Mouse (Mus musculus) heart, embryonic 15.5 days (tissue): ENCODE measurements around the gene Masp1. TPM values are rescaled to one million over a fixed set of nuclear protein-coding genes. Genes with fewer than 3 reads are reported as not detected.
A peak's percentile ranks its signal among the peaks of the same experiment; 100 is the strongest.

Experiments used
- ATAC-seq: fragments of 200-750 bp; cut with Nextera tagmentation; replicated peaks from 2 replicates; pipeline ENCODE4 v1.8.0; 2017; ENCODE audit warnings: low read depth, moderate TSS enrichment; ENCODE audit not compliant: insufficient number of reproducible peaks, insufficient read depth, low FRiP score
- H3K27ac ChIP-seq: fragments of 300-500 bp; sonication (generic); 2 replicates; pipeline ENCODE4 v1.5.1; 2015; ENCODE audit warnings: mild to moderate bottlenecking, inconsistent platforms
- H3K27me3 ChIP-seq: fragments of 300-500 bp; sonication (generic); 2 replicates; pipeline ENCODE4 v1.6.1; 2015; ENCODE audit warnings: inconsistent platforms
- H3K36me3 ChIP-seq: fragments of 300-500 bp; sonication (generic); 2 replicates; pipeline ENCODE4 v1.6.1; 2015; ENCODE audit warnings: mild to moderate bottlenecking, inconsistent platforms
- H3K4me1 ChIP-seq: fragments of 300-500 bp; sonication (generic); replicated peaks from 2 replicates; pipeline ENCODE4 v1.6.1; 2015; ENCODE audit warnings: inconsistent platforms
- H3K4me2 ChIP-seq: fragments of 300-500 bp; sonication (generic); 2 replicates; pipeline ENCODE4 v1.6.1; 2015; ENCODE audit warnings: inconsistent platforms, mild to moderate bottlenecking, moderate library complexity
- H3K4me3 ChIP-seq: fragments of 300-500 bp; sonication (generic); 2 replicates; pipeline ENCODE4 v1.5.1; 2015; ENCODE audit warnings: mild to moderate bottlenecking, inconsistent platforms
- H3K9ac ChIP-seq: fragments of 300-500 bp; sonication (generic); 2 replicates; pipeline ENCODE4 v1.6.1; 2015; ENCODE audit warnings: mild to moderate bottlenecking, inconsistent platforms
- H3K9me3 ChIP-seq: fragments of 300-500 bp; sonication (generic); replicated peaks from 2 replicates; pipeline ENCODE4 v1.6.1; 2016; ENCODE audit warnings: inconsistent platforms
- WGBS: fragments of 180-500 bp; shearing (Covaris S2); methylation state at CpG from one replicate; pipeline ENCODE4 v1.1.7; 2015; ENCODE audit warnings: mixed read lengths; 5-methylcytosine and 5-hydroxymethylcytosine counted together
- polyA plus RNA-seq: library from polyadenylated mRNA; unstranded; fragments of >200 nt; fragmentation: Nextera tagmentation; extraction: Ambion mirVana; gene quantifications from 2 replicates; pipeline ENCODE4 v1.2.1, GENCODE M21; 2015

Gene Masp1
- polyA plus RNA-seq, 1 experiment from 2014 or later = 14.0 TPM

DNA sequence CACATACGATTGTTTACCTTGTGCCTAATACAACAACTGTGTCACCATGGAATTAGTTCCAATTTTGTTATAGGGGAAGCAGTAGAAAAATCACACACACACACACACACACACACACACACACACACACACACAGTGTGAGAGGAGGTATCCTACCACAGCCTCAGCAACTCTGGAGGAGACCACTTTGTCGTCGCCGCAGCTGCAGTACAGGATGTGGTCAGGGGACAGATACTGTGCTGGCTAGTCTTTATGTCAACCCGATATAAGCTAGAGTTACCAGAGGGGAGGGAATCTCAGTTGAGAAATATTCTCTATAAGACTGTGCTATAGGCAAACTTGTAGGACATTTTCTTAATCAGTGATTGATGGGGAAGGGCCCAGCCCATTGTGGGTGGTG lies 63.3 kb downstream of the Masp1 start:
- no peak overlapping the region for H3K4me3 ChIP-seq
- H3K9ac ChIP-seq = no peak overlapping the region
- no peaks in the 10 kb centered on the region for H3K36me3 ChIP-seq
- H3K27me3 ChIP-seq = no peaks in the 10 kb centered on the region
- H3K27ac ChIP-seq = no peak overlapping the region
- no peaks in the 10 kb centered on the region for H3K9me3 ChIP-seq
- WGBS = 81% methylated on average over 5 of the region's 5 CpGs
- H3K4me1 ChIP-seq = peaks cover 5% of the 10 kb centered on the region; the same call in 1 of the 2 replicates
- H3K4me2 ChIP-seq = no peak overlapping the region
- ATAC-seq = no peak

DNA sequence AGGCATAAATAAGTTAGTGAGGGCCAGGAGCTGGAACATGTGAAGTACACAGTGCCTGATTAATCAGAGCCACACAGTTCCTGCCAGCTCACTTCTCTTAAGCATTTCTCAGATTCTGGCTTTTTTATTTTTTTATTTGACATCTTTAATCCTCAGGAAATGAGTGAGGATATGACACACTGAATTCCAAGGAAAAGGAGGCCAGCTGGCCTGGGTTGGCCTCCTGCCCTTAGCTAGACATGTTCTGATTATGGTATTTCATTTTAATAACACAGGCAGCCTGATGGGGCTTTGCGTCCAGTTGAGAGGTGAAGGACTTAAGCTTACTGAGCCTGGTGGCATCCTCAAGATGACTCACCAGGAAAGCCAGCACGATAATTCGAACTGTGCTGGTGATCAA lies 64.1 kb downstream of the Masp1 start:
- ATAC-seq = peak; percentile 35; the same call in 1 of the 2 replicates
- H3K27me3 ChIP-seq = no peaks in the 10 kb centered on the region
- no peak overlapping the region for H3K4me2 ChIP-seq
- no peak overlapping the region for H3K4me3 ChIP-seq
- no peak overlapping the region for H3K9ac ChIP-seq
- no peaks in the 10 kb centered on the region for H3K36me3 ChIP-seq
- H3K27ac ChIP-seq = no peak overlapping the region
- H3K4me1 ChIP-seq = peaks cover 5% of the 10 kb centered on the region; the same call in 1 of the 2 replicates
- no peaks in the 10 kb centered on the region for H3K9me3 ChIP-seq
- WGBS = 51% methylated on average over 3 of the region's 3 CpGs

- WGBS = 77% methylated on average over 6 of the region's 6 CpGs
- Histone ChIP-seq H3K4me2 (no peak overlapping the region), H3K27me3 (no peaks in the 10 kb centered on the region), H3K4me1 (peaks cover 5% of the 10 kb centered on the region; the same call in 1 of the 2 replicates), H3K9me3 (no peaks in the 10 kb centered on the region), H3K36me3 (no peaks in the 10 kb centered on the region), H3K4me3 (no peak overlapping the region), H3K9ac (no peak overlapping the region), H3K27ac (no peak overlapping the region)
- no peak for ATAC-seq
Observed at GRCm38 (mm10) chr16:23454376-23454775, 66.2 kb downstream of the Masp1 start.

GRCm38 (mm10) chr16:23452476-23452875 lies 68.1 kb downstream of the Masp1 start:
- H3K4me1 ChIP-seq = peaks cover 5% of the 10 kb centered on the region; the same call in 1 of the 2 replicates
- 20% methylated on average over 3 of the region's 3 CpGs for WGBS
- no peak for ATAC-seq

GRCm38 (mm10) chr16:23450816-23451215 lies 69.8 kb downstream of the Masp1 start:
- 84% methylated on average over 4 of the region's 4 CpGs for WGBS
- Histone ChIP-seq H3K4me3 (no peak overlapping the region), H3K27ac (no peak overlapping the region), H3K4me2 (no peak overlapping the region), H3K9ac (no peak overlapping the region), H3K36me3 (no peaks in the 10 kb centered on the region), H3K27me3 (no peaks in the 10 kb centered on the region), H3K4me1 (no peaks in the 10 kb centered on the region), H3K9me3 (no peaks in the 10 kb centered on the region)
- no peak for ATAC-seq

More at GRCm38 (mm10) chr16:23452476-23452875, 68.1 kb downstream of the Masp1 start:
- Histone ChIP-seq H3K9me3 (no peaks in the 10 kb centered on the region), H3K4me3 (no peak overlapping the region), H3K27ac (no peak overlapping the region), H3K27me3 (no peaks in the 10 kb centered on the region), H3K4me2 (no peak overlapping the region), H3K36me3 (no peaks in the 10 kb centered on the region), H3K9ac (no peak overlapping the region)

- Histone ChIP-seq H3K9ac (no peak overlapping the region), H3K4me2 (no peak overlapping the region), H3K4me3 (no peak overlapping the region), H3K27ac (no peak overlapping the region), H3K27me3 (no peaks in the 10 kb centered on the region), H3K4me1 (no peaks in the 10 kb centered on the region), H3K9me3 (no peaks in the 10 kb centered on the region), H3K36me3 (no peaks in the 10 kb centered on the region)
- ATAC-seq = no peak
- 61% methylated on average over 2 of the region's 2 CpGs for WGBS
Observed at GRCm38 (mm10) chr16:23449946-23450345, 70.7 kb downstream of the Masp1 start.

DNA sequence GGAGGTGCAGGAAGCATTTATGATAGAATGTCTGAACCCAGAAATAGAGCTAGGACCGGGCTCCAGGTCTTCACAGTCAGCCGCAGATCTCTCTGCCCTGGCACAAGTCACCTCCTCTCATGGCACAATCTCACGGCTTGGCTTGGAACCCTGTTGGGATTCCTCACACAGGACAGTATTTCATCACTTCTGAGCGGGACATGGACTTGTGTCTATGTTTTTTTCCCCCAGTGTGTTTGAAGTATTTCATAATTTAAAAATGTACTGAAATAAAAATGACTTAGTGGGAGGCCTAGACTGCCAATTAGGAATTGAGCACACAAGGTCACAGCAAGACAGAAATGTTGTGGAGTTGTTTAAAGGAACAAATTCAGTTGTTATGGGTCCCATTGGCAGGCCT lies 76.4 kb downstream of the Masp1 start:
- H3K27ac ChIP-seq = no peak overlapping the region
- no peak overlapping the region for H3K9ac ChIP-seq
- no peak overlapping the region for H3K4me2 ChIP-seq
- H3K4me3 ChIP-seq = no peak overlapping the region
- no peaks in the 10 kb centered on the region for H3K36me3 ChIP-seq
- no peaks in the 10 kb centered on the region for H3K4me1 ChIP-seq
- ATAC-seq = no peak
- WGBS = 78% methylated on average over 4 of the region's 4 CpGs
- no peaks in the 10 kb centered on the region for H3K9me3 ChIP-seq
- no peaks in the 10 kb centered on the region for H3K27me3 ChIP-seq

DNA sequence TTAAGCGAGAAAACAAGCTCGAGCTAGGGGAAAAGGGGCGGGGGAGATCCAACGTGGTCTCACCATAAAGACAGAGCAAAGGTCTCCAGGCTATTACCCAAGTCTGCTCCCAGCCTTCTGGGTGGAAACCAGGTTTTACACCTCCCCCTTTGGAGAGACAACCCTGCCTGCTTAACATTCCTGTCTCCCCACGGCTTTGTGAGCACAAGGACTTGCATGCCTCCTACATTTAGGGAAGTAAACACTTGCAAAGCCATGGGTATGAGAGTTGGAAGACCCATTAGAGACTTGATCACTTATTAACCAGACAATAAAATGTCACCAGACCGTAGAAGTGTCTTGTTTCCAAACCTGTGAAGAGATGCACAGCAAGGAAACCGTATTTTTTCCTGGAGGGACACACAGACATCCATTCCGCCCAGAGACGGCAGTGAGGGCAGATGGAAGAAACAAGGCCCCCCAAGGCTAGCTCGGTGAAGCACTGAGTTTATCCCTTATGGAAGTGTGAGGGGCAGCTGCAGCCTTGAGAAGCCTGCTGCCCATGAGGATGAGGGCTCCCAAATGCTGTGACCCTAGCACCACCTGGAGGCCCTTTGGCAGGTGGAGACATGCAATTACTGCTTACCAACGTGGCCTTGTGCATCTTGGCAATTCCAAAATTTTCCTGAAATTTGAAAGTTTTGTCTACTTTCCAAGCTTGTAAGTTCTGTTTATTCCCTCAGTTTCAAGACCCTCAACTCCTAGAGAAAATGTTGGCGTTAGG lies 83.0 kb downstream of the Masp1 start:
- Histone ChIP-seq H3K4me2 (no peak overlapping the region), H3K36me3 (no peaks in the 10 kb centered on the region), H3K4me1 (peaks cover 4% of the 10 kb centered on the region), H3K27me3 (peaks cover 4% of the 10 kb centered on the region; the same call in 1 of the 2 replicates), H3K27ac (no peak overlapping the region), H3K9ac (no peak overlapping the region), H3K9me3 (no peaks in the 10 kb centered on the region), H3K4me3 (no peak overlapping the region)
- WGBS = 61% methylated on average over 12 of the region's 12 CpGs
- ATAC-seq = no peak

GRCm38 (mm10) chr16:23429991-23430390 lies 90.6 kb downstream of the Masp1 start:
- WGBS = 65% methylated on average over 8 of the region's 8 CpGs
- no peaks in the 10 kb centered on the region for H3K9me3 ChIP-seq
- H3K4me3 ChIP-seq = no peak overlapping the region
- no peak overlapping the region for H3K27ac ChIP-seq
- H3K9ac ChIP-seq = no peak overlapping the region
- H3K27me3 ChIP-seq = peaks cover 4% of the 10 kb centered on the region; the same call in 1 of the 2 replicates
- H3K4me2 ChIP-seq = no peak overlapping the region
- ATAC-seq = no peak
- no peaks in the 10 kb centered on the region for H3K36me3 ChIP-seq
- H3K4me1 ChIP-seq = no peaks in the 10 kb centered on the region

GRCm38 (mm10) chr16:23428647-23429319 lies 91.8 kb downstream of the Masp1 start, which contains the start of gene Rtp1:
TSS of gene Rtp1 (plus strand) at chr16:23429133.
- 72% methylated on average over 7 of the region's 7 CpGs for WGBS
- H3K4me2 ChIP-seq = no peak within 1 kb of the TSS
- H3K27me3 ChIP-seq = no peaks in the 10 kb centered on the region
- H3K27ac ChIP-seq = no peak within 1 kb of the TSS
- no peaks in the 10 kb centered on the region for H3K4me1 ChIP-seq
- no peak within 1 kb of the TSS for H3K4me3 ChIP-seq
- no peak within 1 kb of the TSS for H3K9ac ChIP-seq
- H3K36me3 ChIP-seq = no peaks in the 10 kb centered on the region
- no peak for ATAC-seq
- no peaks in the 10 kb centered on the region for H3K9me3 ChIP-seq

DNA sequence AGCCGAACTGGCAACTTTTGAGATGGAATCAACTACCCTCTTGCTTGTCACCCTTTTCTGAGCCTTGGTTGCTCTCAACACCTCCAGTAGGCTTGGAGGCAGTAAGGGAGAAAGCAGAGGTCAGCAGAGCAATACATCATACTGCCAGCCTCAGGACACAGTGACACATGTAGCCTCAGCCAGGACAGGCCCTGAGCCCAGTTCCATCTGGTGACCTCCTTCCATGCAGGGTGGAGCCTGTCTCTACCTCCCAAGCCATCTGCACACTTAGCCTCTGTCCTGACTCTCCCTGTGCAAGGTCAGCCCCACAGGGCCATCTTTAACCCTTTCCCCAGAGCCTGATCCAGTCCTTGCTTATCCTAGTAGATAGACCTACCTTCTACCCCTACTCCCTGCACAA lies 92.9 kb downstream of the Masp1 start:
- Histone ChIP-seq H3K27me3 (no peaks in the 10 kb centered on the region), H3K27ac (no peak overlapping the region), H3K4me2 (no peak overlapping the region), H3K9ac (no peak overlapping the region), H3K36me3 (no peaks in the 10 kb centered on the region), H3K9me3 (no peaks in the 10 kb centered on the region), H3K4me3 (no peak overlapping the region), H3K4me1 (no peaks in the 10 kb centered on the region)
- WGBS = 83% methylated on average over 1 of the region's 1 CpGs
- ATAC-seq = no peak
